Mouse (Mus musculus) liver, adult 2 months (tissue): ENCODE data around the gene Abcf3. TPM values are rescaled to one million over a fixed set of nuclear protein-coding genes. Genes with fewer than 3 reads are reported as not detected.
A peak's percentile ranks its signal among the peaks of the same experiment; 100 is the strongest.

Source experiments
- DNase-seq: peaks from one replicate; pipeline ENCODE4 v3.0.0-alpha.2; 2011; ENCODE audit warnings: low read depth, low spot score; ENCODE audit errors: extremely low read depth
- H3K27ac ChIP-seq: fragments of 200-500 bp; replicated peaks from 2 replicates; pipeline ENCODE4 v1.5.1; 2012; ENCODE audit warnings: low read depth, mild to moderate bottlenecking, control low read depth, inconsistent platforms, low read length; ENCODE audit not compliant: insufficient read depth
- H3K27me3 ChIP-seq: fragments of 200-500 bp; 2 replicates; pipeline ENCODE4 v1.6.1; 2012; ENCODE audit warnings: mild to moderate bottlenecking, moderate library complexity, low read length, inconsistent platforms; ENCODE audit not compliant: control insufficient read depth, insufficient read depth
- H3K36me3 ChIP-seq: fragments of 200-500 bp; 2 replicates; pipeline ENCODE4 v1.6.1; 2012; ENCODE audit warnings: low read length, inconsistent platforms; ENCODE audit not compliant: control insufficient read depth, insufficient read depth
- H3K4me1 ChIP-seq: fragments of 200-500 bp; 2 replicates; pipeline ENCODE4 v1.6.1; 2011; ENCODE audit warnings: low read length; ENCODE audit not compliant: control insufficient read depth, insufficient read depth
- H3K4me3 ChIP-seq: fragments of 200-500 bp; 2 replicates; pipeline ENCODE4 v1.5.1; 2011; ENCODE audit warnings: low read depth, mild to moderate bottlenecking, control low read depth, low read length, moderate library complexity; ENCODE audit not compliant: insufficient read depth
- H3K79me2 ChIP-seq: fragments of 200-500 bp; 2 replicates; pipeline ENCODE4 v1.6.1; 2012; ENCODE audit warnings: inconsistent platforms, mild to moderate bottlenecking, low read length, moderate library complexity; ENCODE audit not compliant: control insufficient read depth, insufficient read depth
- H3K9ac ChIP-seq: fragments of 200-500 bp; 2 replicates; pipeline ENCODE4 v1.6.1; 2012; ENCODE audit warnings: low read depth, mild to moderate bottlenecking, control low read depth, inconsistent platforms, low read length
- CTCF ChIP-seq: fragments of 200-500 bp; IDR thresholded peaks from 2 replicates; pipeline ENCODE4 v1.5.1; 2011; ENCODE audit warnings: low read depth, low read length, control low read depth
- POLR2A ChIP-seq: fragments of 200-500 bp; IDR thresholded peaks from 2 replicates; pipeline ENCODE4 v1.6.1; 2011; ENCODE audit warnings: low read length, control low read depth; ENCODE audit not compliant: insufficient read depth; ENCODE audit errors: extremely low read depth
- WGBS: fragments of 180-500 bp; shearing (Covaris S2); methylation state at CpG from one replicate; pipeline ENCODE4 v1.1.7; 2018; 5-methylcytosine and 5-hydroxymethylcytosine counted together
- polyA plus RNA-seq: library from polyadenylated mRNA; depleted of rRNA; stranded (reverse); fragments of >200 nt; gene quantifications from 2 replicates; pipeline ENCODE4 v1.2.3, GENCODE M21; 2012
- total RNA-seq: library from RNA; depleted of rRNA; stranded (reverse); fragments of >200 nt; gene quantifications from 2 replicates; pipeline ENCODE4 v1.2.3, GENCODE M21; 2014

Abcf3 gene
- total and polyA plus RNA-seq, 2 experiments = 44.9 to 48.5 TPM

DNA sequence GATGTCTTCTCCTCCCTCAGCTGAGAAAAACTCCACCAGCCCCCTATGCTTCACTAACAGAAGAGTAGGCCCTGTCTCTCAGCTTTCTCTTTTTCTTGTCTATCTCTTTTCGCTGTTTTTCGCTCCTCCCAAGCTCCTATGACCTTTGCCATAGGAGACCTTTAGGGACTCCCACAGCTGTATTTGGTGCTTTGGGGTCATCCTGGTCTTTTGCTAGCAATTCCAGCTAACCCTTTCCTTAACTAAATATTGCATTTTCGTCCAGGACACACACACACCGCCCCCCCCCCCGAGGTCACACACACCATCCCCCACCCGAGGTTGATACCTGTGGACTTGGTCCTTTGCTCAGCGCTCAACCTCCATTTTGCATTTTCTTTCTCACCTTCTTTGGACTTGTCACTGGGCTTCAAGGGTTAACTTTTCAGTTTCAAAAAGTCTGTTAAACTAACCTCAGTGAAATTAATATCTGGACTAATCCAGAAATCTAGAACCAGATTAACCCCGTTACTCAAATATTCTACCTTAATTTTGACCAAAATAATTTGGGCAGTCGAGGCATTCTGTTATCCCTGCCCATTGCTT, 12.2 kb upstream of the Abcf3 start:
- TF ChIP-seq CTCF = no peak
- TF ChIP-seq POLR2A = no peak
- Histone ChIP-seq H3K27me3 (no peaks in the 10 kb centered on the region), H3K4me3 (peak overlapping the region; percentile 96), H3K4me1 (peaks cover 11% of the 10 kb centered on the region), H3K79me2 (peaks cover 12% of the 10 kb centered on the region; the same call in 1 of the 2 replicates), H3K9ac (peak overlapping the region; percentile 95), H3K27ac (peak overlapping the region; percentile 90), H3K36me3 (peaks cover 24% of the 10 kb centered on the region)
- 5% methylated on average over 9 of the region's 9 CpGs for WGBS
- peak; percentile 50 for DNase-seq

DNA sequence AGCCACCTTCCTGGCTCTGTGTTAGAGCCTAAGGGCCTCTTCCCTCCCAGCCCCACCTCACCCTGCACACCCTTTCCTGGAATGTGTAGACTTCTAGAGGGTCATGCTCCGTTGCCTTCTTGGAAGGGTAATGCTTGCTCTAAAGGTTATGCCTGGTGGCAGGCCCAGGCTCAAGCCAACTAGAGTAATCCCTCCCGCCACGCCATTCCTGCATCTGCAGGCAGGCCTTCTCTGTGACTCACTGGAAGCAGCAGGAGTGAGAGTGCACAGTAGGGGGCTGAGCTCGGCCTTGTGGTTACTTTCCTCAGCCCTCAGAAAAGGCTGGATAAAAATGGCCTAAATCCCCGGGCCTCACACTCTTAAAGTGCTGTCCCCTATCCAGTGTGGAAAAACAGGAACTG, 11.3 kb upstream of the Abcf3 start:
- Histone ChIP-seq H3K36me3 (peaks cover 30% of the 10 kb centered on the region), H3K4me1 (peaks cover 11% of the 10 kb centered on the region), H3K79me2 (peaks cover 12% of the 10 kb centered on the region; the same call in 1 of the 2 replicates), H3K9ac (peak overlapping the region; percentile 56), H3K27ac (peak overlapping the region; percentile 24), H3K4me3 (peak overlapping the region; percentile 96; the same call in 1 of the 2 replicates), H3K27me3 (no peaks in the 10 kb centered on the region)
- 22% methylated on average over 5 of the region's 5 CpGs for WGBS
- TF ChIP-seq POLR2A = no peak
- TF ChIP-seq CTCF = no peak
- DNase-seq = peak; percentile 30

DNA sequence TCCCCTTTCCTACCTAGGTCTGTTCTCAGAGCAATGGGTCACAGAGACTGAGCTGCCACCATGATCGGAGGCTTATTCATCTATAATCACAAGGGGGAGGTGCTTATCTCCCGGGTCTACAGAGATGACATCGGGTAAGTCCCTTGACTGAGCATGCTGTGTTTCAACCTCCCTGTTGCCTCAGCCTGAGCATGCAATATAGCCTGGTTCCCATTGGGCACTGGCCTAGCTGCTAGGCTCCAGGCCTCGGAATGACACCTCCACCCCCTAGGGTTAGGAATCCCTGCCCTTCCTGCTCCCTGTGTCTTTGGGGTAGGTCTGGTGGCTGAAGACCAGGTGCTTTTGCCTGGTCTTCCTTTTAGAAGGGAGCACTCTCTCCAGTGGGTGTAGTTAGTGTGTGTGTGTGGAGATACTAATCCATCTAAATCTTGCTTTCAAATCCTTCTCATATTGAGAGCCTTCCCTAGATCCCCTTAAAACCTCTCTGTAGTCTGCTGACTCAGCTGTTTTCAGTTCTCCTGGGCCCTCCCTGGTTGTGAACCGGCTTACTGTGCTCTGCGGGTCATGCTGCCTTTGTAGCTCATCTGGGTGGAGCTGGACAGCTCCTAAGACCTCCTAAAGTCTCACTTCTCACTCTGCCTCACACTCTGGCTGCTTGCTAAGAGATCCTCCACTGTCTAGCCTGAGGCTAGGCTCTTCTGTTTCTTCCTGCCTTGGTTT, 10.6 kb upstream of the Abcf3 start:
- H3K36me3 ChIP-seq = peaks cover 33% of the 10 kb centered on the region

GRCm38 (mm10) chr16:20539649-20540048, 8.7 kb upstream of the Abcf3 start:
- Histone ChIP-seq H3K79me2 (peaks cover 12% of the 10 kb centered on the region; the same call in 1 of the 2 replicates), H3K4me3 (no peak overlapping the region), H3K9ac (no peak overlapping the region), H3K27ac (no peak overlapping the region; the same call in 1 of the 2 replicates), H3K27me3 (no peaks in the 10 kb centered on the region), H3K4me1 (peaks cover 11% of the 10 kb centered on the region), H3K36me3 (peaks cover 44% of the 10 kb centered on the region)
- no peak for DNase-seq
- WGBS = 81% methylated on average over 3 of the region's 3 CpGs
- TF ChIP-seq POLR2A (no peak), CTCF (no peak)

More for the DNA sequence above, 10.6 kb upstream of the Abcf3 start:
- Histone ChIP-seq H3K4me1 (peaks cover 11% of the 10 kb centered on the region), H3K4me3 (no peak overlapping the region), H3K27me3 (no peaks in the 10 kb centered on the region), H3K9ac (peak overlapping the region; percentile 11; the same call in 1 of the 2 replicates), H3K27ac (no peak overlapping the region), H3K79me2 (peaks cover 12% of the 10 kb centered on the region; the same call in 1 of the 2 replicates)
- 16% methylated on average over 6 of the region's 6 CpGs for WGBS
- peak; percentile 18 for DNase-seq
- TF ChIP-seq CTCF (no peak), POLR2A (no peak)

DNA sequence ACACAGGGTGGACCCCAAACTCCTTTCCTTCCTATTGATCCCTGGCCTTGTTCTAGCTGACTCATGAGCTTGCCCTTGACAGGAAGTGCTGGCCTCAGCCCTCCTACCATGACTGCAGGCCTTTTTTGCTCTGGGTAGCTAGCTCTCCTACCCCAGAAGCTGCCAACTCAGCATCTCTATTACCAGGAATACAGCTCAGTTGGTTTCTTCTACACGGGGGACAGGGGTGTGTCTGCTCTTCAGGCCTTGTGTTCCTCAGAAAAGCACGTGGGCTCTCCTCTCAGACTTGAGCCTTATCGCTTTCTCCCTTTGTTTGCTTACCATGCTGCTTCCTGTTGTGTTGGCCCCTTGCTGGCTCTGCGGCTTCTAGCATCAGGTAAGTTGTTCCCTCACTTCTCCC, 7.9 kb upstream of the Abcf3 start:
- no peak for TF ChIP-seq CTCF
- no peak for TF ChIP-seq POLR2A
- 71% methylated on average over 4 of the region's 4 CpGs for WGBS
- no peak for DNase-seq
- Histone ChIP-seq H3K27ac (no peak overlapping the region), H3K9ac (no peak overlapping the region), H3K79me2 (peaks cover 12% of the 10 kb centered on the region; the same call in 1 of the 2 replicates), H3K36me3 (peaks cover 49% of the 10 kb centered on the region), H3K4me3 (no peak overlapping the region), H3K4me1 (peaks cover 11% of the 10 kb centered on the region), H3K27me3 (no peaks in the 10 kb centered on the region)
